Mouse (Mus musculus) bone marrow, adult 2 months (tissue): ENCODE data around the gene Mreg. TPM values are rescaled to one million over a fixed set of nuclear protein-coding genes. Genes with fewer than 3 reads are reported as not detected.

Experiments
- H3K27ac ChIP-seq: fragments of 200-500 bp; 2 replicates; pipeline ENCODE4 v1.5.1; 2012; ENCODE audit warnings: low read depth, mild to moderate bottlenecking, control low read depth, inconsistent platforms, low read length; ENCODE audit not compliant: control insufficient read depth, poor library complexity, insufficient read depth
- H3K4me1 ChIP-seq: fragments of 200-500 bp; 2 replicates; pipeline ENCODE4 v1.6.1; 2011; ENCODE audit warnings: low read length; ENCODE audit not compliant: control insufficient read depth, insufficient read depth
- H3K4me3 ChIP-seq: fragments of 200-500 bp; replicated peaks from 2 replicates; pipeline ENCODE3; 2011; ENCODE audit warnings: mild to moderate bottlenecking, low read depth, low read length, control low read depth; ENCODE audit not compliant: control insufficient read depth
- CTCF ChIP-seq: fragments of 200-500 bp; IDR thresholded peaks from 2 replicates; pipeline ENCODE4 v1.5.1; 2011; ENCODE audit warnings: low read length, control low read depth; ENCODE audit not compliant: control insufficient read depth, insufficient read depth
- POLR2A ChIP-seq: fragments of 200-500 bp; IDR thresholded peaks from 2 replicates; pipeline ENCODE4 v1.6.1; 2011; ENCODE audit warnings: low read depth, mild to moderate bottlenecking, control low read depth, low read length, borderline replicate concordance; ENCODE audit not compliant: control insufficient read depth
- WGBS: fragments of 180-500 bp; shearing (Covaris S2); methylation state at CpG from one replicate; pipeline ENCODE4 v1.1.7; 2018; 5-methylcytosine and 5-hydroxymethylcytosine counted together
- polyA plus RNA-seq: library from polyadenylated mRNA; stranded (reverse); fragments of >200 nt; gene quantifications from 2 replicates; pipeline ENCODE4 v1.2.4, GENCODE M21; 2011; ENCODE audit warnings: low replicate concordance; ENCODE audit not compliant: missing spikeins, insufficient read depth, insufficient read length

Gene Mreg
- polyA plus RNA-seq, 1 experiment: 8.1 TPM

DNA sequence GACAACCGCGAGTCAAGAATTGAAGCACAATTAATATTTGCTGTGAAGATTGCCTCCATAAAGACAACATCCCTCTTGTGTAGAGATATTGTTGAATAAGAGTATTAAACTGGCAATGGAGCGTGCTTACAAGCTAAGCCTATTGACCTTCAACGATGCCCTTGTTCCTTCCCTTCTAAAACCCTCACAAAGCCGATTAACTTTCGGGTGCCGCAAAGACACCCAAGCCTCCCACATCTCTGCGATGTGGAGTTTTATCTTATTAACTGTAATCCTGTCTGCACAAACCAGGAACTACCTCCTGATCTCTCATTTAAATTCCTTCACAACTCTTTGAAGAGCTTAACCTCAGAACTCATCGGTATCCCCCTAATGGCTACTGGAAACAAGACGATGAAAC, 76.0 kb downstream of the Mreg start:
- WGBS: 92% methylated on average over 10 of the region's 10 CpGs
- TF ChIP-seq POLR2A (no peak), CTCF (no peak)
- H3K27ac ChIP-seq: no peak overlapping the region
- no peaks in the 10 kb centered on the region for H3K4me1 ChIP-seq
- no peak overlapping the region for H3K4me3 ChIP-seq

DNA sequence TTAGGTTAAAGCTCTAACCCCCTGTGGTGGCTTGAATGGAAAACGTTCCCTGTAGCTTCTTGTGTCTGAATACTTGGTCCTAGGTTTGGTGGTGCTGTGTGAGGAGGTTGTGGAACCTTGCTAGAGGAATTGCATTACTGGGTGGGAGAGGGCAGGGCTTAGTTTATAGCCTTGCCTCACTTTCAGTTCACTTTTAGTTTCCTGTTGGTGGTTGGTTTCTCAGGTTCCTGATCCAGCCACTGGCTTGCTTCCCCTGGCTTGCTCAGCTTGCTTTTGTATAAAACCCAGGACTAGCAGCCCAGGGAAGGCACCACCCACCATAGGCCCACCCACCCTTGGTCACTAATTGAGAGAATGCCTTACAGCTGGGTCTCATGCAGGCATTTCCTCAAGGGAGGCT, 77.6 kb downstream of the Mreg start:
- H3K4me1 ChIP-seq: no peaks in the 10 kb centered on the region
- no peak for TF ChIP-seq CTCF
- no peak for TF ChIP-seq POLR2A
- no peak overlapping the region for H3K4me3 ChIP-seq
- no peak overlapping the region for H3K27ac ChIP-seq
- WGBS: 57% methylated on average over 1 of the region's 1 CpGs

GRCm38 (mm10) chr1:72123434-72124297, 88.4 kb downstream of the Mreg start:
- 29% methylated on average over 23 of the region's 23 CpGs for WGBS
- Histone ChIP-seq H3K4me3 (no peak overlapping the region), H3K4me1 (no peaks in the 10 kb centered on the region), H3K27ac (no peak overlapping the region)
- TF ChIP-seq CTCF (peak; percentile 96), POLR2A (no peak)

DNA sequence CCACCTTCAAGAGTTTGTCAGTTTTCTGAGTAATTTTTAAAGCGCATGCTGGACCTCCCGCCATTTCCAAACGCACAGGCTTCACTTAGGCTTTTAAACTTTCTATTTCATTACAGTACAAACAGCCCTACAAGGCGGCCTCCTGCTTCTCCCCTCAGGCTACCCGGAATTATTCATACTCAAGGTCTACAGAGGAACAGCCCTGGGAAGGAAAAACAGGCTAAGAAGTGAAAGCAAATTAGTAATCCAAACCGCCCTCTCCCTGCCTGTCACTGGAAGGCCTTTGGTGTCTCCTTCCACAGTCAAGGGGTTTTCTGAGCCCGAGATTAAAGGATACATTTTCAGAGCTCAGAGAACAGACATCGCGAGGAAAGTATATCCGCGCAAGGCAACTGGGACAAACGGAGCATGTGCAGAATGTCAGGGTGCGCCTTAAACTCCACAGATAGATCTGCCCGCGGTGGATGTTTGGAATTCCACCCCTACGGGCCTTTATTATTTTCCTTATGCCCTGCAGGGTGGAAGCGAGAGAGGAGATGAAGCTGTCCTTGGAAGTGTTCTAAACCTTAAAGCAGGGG, 90.4 kb downstream of the Mreg start:
- no peak overlapping the region for H3K27ac ChIP-seq
- 86% methylated on average over 17 of the region's 17 CpGs for WGBS
- no peaks in the 10 kb centered on the region for H3K4me1 ChIP-seq
- H3K4me3 ChIP-seq: no peak overlapping the region
- TF ChIP-seq POLR2A (no peak), CTCF (no peak)

GRCm38 (mm10) chr1:72119981-72120380, 92.1 kb downstream of the Mreg start:
- Histone ChIP-seq H3K4me3 (no peak overlapping the region), H3K4me1 (no peaks in the 10 kb centered on the region), H3K27ac (no peak overlapping the region)
- WGBS: 80% methylated on average over 4 of the region's 4 CpGs
- TF ChIP-seq POLR2A: no peak
- no peak for TF ChIP-seq CTCF

DNA sequence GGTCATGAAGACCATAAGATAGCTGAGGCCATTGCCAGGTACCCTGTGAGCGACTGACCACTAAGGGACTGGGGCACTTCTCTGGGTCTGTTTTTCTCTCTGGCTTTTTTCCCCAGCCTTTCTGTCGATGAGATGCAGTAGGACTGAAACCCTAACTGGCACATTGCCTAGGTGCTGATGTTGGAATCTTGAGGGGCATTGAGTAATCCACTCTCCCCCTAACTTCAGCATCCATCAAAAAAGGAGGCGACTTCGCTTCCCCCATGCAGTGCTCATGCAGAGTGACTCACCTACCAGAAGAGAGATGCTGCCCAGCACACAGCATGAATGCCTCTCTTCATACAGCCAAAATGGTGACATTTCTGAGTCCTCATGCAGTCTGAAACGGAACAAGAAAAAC, 97.9 kb downstream of the Mreg start:
- H3K4me3 ChIP-seq: no peak overlapping the region
- no peaks in the 10 kb centered on the region for H3K4me1 ChIP-seq
- WGBS: 80% methylated on average over 5 of the region's 5 CpGs
- TF ChIP-seq POLR2A: no peak
- no peak overlapping the region for H3K27ac ChIP-seq

Other genes starting within 250 kb of the Mreg start
- gene Pecr, start 72.0 kb upstream of the Mreg start, polyA plus RNA-seq: 10.6 and 12.0 TPM in 2 replicates
- 1.0 TPM in 2 replicates for gene Tmem169, start 72.1 kb upstream of the Mreg start, polyA plus RNA-seq
- gene Xrcc5, start 95.1 kb upstream of the Mreg start, polyA plus RNA-seq: 6.1 and 19.0 TPM in 2 replicates